ENCODE assay signal across 17 mouse cellular contexts in the genomic region with DNA sequence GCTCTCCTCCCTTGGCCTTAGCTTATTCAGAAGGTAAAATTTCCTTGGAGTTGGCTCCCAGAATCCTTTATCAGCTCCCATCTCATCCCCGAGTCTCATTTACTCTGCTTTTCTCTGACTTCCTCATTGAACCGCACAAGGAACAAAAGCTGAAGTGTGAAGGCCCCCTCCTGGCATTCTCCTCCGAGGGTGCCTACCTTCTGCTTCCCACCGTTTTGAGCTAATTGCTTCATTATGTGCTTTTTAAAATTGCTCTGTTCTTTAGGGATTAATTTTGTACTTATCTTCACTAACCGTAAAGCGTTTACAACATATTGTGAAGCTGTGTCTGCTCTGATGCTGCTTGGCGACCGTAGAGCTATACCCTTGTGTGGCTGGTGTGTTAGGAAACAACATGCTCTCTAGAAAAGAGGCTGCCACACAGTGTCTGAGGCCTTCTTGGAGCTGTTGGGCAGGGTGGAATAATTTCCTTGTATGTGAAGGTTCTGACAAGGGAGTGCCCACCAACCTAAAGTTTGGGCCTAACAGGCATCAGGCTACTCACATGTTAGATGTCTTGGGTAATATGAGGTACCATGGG.
"Had no signal": no experiment of that assay in that cellular context is flagged by ENCODE, and none has a peak within 500 bp of the region (broad histone marks: within the 10 kb centered on the region; RNA-seq: fewer than 3 reads in every experiment).

No protein-coding gene starts in this region.

- H3K27ac ChIP-seq: kidney, postnatal 0 days; limb, embryonic 15.5 days; liver, embryonic 12.5 days; midbrain, embryonic 10.5 days; midbrain, embryonic 15.5 days; stomach, embryonic 15.5 days had no signal

- H3K9me3 ChIP-seq: limb, embryonic 15.5 days; liver, embryonic 12.5 days; midbrain, embryonic 15.5 days; stomach, embryonic 15.5 days had no signal

- DNase-seq: kidney, adult 9 months; kidney, postnatal 36 days; layer of hippocampus, adult 9-11 months; layer of hippocampus, postnatal 36 days; lung, embryonic 14.5 days; lung, postnatal 10 days; lung, postnatal 4 days; retina, postnatal 1 day; right cerebral cortex, postnatal 14 days; thymus, adult 2 months; thymus, postnatal 25 days had no signal

- H3K4me2 ChIP-seq: limb, embryonic 15.5 days; liver, embryonic 12.5 days; lung, embryonic 14.5 days; midbrain, embryonic 15.5 days; stomach, embryonic 15.5 days had no signal

- H3K9ac ChIP-seq: limb, embryonic 15.5 days; liver, embryonic 12.5 days; lung, embryonic 14.5 days; midbrain, embryonic 15.5 days; stomach, embryonic 15.5 days had no signal

- H3K27me3 ChIP-seq: limb, embryonic 15.5 days; liver, embryonic 12.5 days; midbrain, embryonic 15.5 days; stomach, embryonic 15.5 days had no signal

- H3K36me3 ChIP-seq: limb, embryonic 15.5 days; liver, embryonic 12.5 days; midbrain, embryonic 10.5 days; midbrain, embryonic 15.5 days; stomach, embryonic 15.5 days had no signal

- ATAC-seq: liver, embryonic 12.5 days; midbrain, embryonic 15.5 days had no signal

- H3K4me1 ChIP-seq: limb, embryonic 15.5 days; liver, embryonic 12.5 days; midbrain, embryonic 10.5 days; midbrain, embryonic 15.5 days; stomach, embryonic 15.5 days had no signal

- H3K4me3 ChIP-seq: limb, embryonic 15.5 days; liver, embryonic 12.5 days; midbrain, embryonic 10.5 days; midbrain, embryonic 15.5 days; stomach, embryonic 15.5 days had no signal
